ENCODE assay signal across 22 mouse cellular contexts in genomic region chr10:60334583-60334982, GRCm38 (mm10). TPM values are rescaled to one million over a fixed set of nuclear protein-coding genes. Genes with fewer than 3 reads are reported as not detected.
A peak's percentile ranks its signal among the peaks of the same experiment; 100 is the strongest.
DNase-seq lines count a peak whose midpoint lies in the region; ATAC-seq and TF ChIP-seq lines count a peak whose summit lies in the region.
"Had no signal": no experiment of that assay in that cellular context is flagged by ENCODE, and none has a peak within 500 bp of the region (broad histone marks: within the 10 kb centered on the region; RNA-seq: fewer than 3 reads in every experiment).

No protein-coding gene starts in this region.

- no peak overlapping the region for H3K27ac ChIP-seq in liver, embryonic 11.5 days (ENCODE audit: low read depth, low read length)
- H3K27ac ChIP-seq in intestine, postnatal 0 days (ENCODE audit: low read depth, low read length): no peak overlapping the region; the same call in 1 of the 2 replicates
- H3K27ac ChIP-seq in stomach, embryonic 15.5 days: no peak overlapping the region
- H3K27ac ChIP-seq: embryonic facial prominence, embryonic 12.5 days; heart, adult 2 months; heart, embryonic 15.5 days; hindbrain, embryonic 13.5 days had no signal

- H3K9me3 ChIP-seq in liver, embryonic 11.5 days (ENCODE audit: control insufficient read depth, low read length): no peaks in the 10 kb centered on the region
- no peaks in the 10 kb centered on the region for H3K9me3 ChIP-seq in intestine, postnatal 0 days (ENCODE audit: control insufficient read depth)
- no peaks in the 10 kb centered on the region for H3K9me3 ChIP-seq in stomach, embryonic 15.5 days
- H3K9me3 ChIP-seq: embryonic facial prominence, embryonic 12.5 days; G1E; heart, embryonic 15.5 days; hindbrain, embryonic 13.5 days had no signal

- H3K27me3 ChIP-seq in liver, embryonic 11.5 days (replicated peaks; ENCODE audit: control insufficient read depth, insufficient read depth, low read length): no peaks in the 10 kb centered on the region
- H3K27me3 ChIP-seq in intestine, postnatal 0 days (replicated peaks; ENCODE audit: control insufficient read depth, insufficient read depth, low read length): no peaks in the 10 kb centered on the region
- H3K27me3 ChIP-seq in stomach, embryonic 15.5 days (replicated peaks): no peaks in the 10 kb centered on the region
- H3K27me3 ChIP-seq: embryonic facial prominence, embryonic 12.5 days; hindbrain, embryonic 13.5 days had no signal

- H3K4me2 ChIP-seq in liver, embryonic 11.5 days: no peak overlapping the region
- no peak overlapping the region; the same call in 1 of the 2 replicates for H3K4me2 ChIP-seq in intestine, postnatal 0 days (replicated peaks; ENCODE audit: low read depth)
- H3K4me2 ChIP-seq in stomach, embryonic 15.5 days: no peak overlapping the region
- H3K4me2 ChIP-seq: embryonic facial prominence, embryonic 12.5 days; heart, embryonic 11.5 days; heart, embryonic 15.5 days; hindbrain, embryonic 13.5 days had no signal

- WGBS in liver, embryonic 11.5 days: 41% methylated on average over 7 of the region's 7 CpGs
- WGBS in intestine, postnatal 0 days: 42% methylated on average over 7 of the region's 7 CpGs
- 55% methylated on average over 7 of the region's 7 CpGs for WGBS in stomach, embryonic 15.5 days

- H3K4me1 ChIP-seq in liver, embryonic 11.5 days (replicated peaks; ENCODE audit: control insufficient read depth, insufficient read depth, low read length): peaks cover 8% of the 10 kb centered on the region
- no peaks in the 10 kb centered on the region; the same call in 1 of the 2 replicates for H3K4me1 ChIP-seq in intestine, postnatal 0 days (replicated peaks; ENCODE audit: control insufficient read depth, insufficient read depth, low read length)
- peaks cover 7% of the 10 kb centered on the region for H3K4me1 ChIP-seq in stomach, embryonic 15.5 days
- H3K4me1 ChIP-seq: hindbrain, embryonic 13.5 days had no signal

- no peak for DNase-seq in liver, embryonic 11.5 days (ENCODE audit: low spot score)
- no peak for DNase-seq in liver
- DNase-seq in spleen, adult 18-20 months: no peak
- no peak for DNase-seq in spleen, postnatal 4 days (ENCODE audit: low spot score in 2 of 2)
- DNase-seq in spleen, postnatal 36 days (ENCODE audit: low spot score in 2 of 2): no peak
- DNase-seq: adrenal gland, adult 8-10 months; adrenal gland, postnatal 36 days; B cell, adult 2 months; cerebellum, adult 2 months; cerebellum, postnatal 14 days; forebrain, postnatal 0 days; gastrocnemius, postnatal 14 days; heart, adult 2 months; heart, postnatal 14 days had no signal

- no peaks in the 10 kb centered on the region for H3K36me3 ChIP-seq in liver, embryonic 11.5 days (ENCODE audit: control insufficient read depth, insufficient read depth, low read length)
- H3K36me3 ChIP-seq in intestine, postnatal 0 days (ENCODE audit: control insufficient read depth, insufficient read depth): no peaks in the 10 kb centered on the region
- H3K36me3 ChIP-seq in stomach, embryonic 15.5 days: no peaks in the 10 kb centered on the region
- H3K36me3 ChIP-seq: embryonic facial prominence, embryonic 12.5 days; G1E; heart, embryonic 15.5 days; hindbrain, embryonic 13.5 days had no signal

- TF ChIP-seq CTCF in intestine, postnatal 0 days (IDR thresholded peaks at IDR 0.05; ENCODE audit: low read depth): no peak

- no peak overlapping the region for H3K4me3 ChIP-seq in liver, embryonic 11.5 days (ENCODE audit: low read depth, low read length)
- no peak overlapping the region for H3K4me3 ChIP-seq in intestine, postnatal 0 days (ENCODE audit: low read depth, low read length)
- H3K4me3 ChIP-seq in stomach, embryonic 15.5 days (replicated peaks): no peak overlapping the region
- H3K4me3 ChIP-seq: embryonic facial prominence, embryonic 12.5 days; heart, adult 2 months; heart, embryonic 15.5 days; hindbrain, embryonic 13.5 days had no signal

- no peak overlapping the region for H3K9ac ChIP-seq in liver, embryonic 11.5 days (ENCODE audit: low read depth, low read length)
- no peak overlapping the region for H3K9ac ChIP-seq in intestine, postnatal 0 days (ENCODE audit: low read depth, low read length)
- no peak overlapping the region for H3K9ac ChIP-seq in stomach, embryonic 15.5 days
- H3K9ac ChIP-seq: embryonic facial prominence, embryonic 12.5 days; forebrain, postnatal 0 days; heart, embryonic 15.5 days; hindbrain, embryonic 13.5 days had no signal

- 0 out of 2 replicates have a peak, but pooled peaks have one; percentile 49 for ATAC-seq in liver, embryonic 11.5 days (replicated peaks; ENCODE audit: low FRiP score)
- peak; percentile 62; the same call in 1 of the 2 replicates for ATAC-seq in intestine, postnatal 0 days
- ATAC-seq in stomach, embryonic 15.5 days (ENCODE audit: insufficient read depth, low FRiP score, low read depth): peak; percentile 80
- ATAC-seq: CD4-positive, CD25-positive, alpha-beta regulatory T cell, adult 4 months; forebrain, postnatal 0 days had no signal

RNA-seq across cellular contexts. Expression of gene Vsir, which starts 12.1 kb away (rescaled TPM):
- 5.4 and 6.3 TPM in 2 replicates for polyA plus RNA-seq in liver, embryonic 11.5 days (2014; fragmentation: Nextera tagmentation; extraction: Ambion mirVana)
- 9.7 and 11.5 TPM in 2 replicates for polyA plus RNA-seq in intestine, postnatal 0 days (2015; fragmentation: Nextera tagmentation; extraction: Ambion mirVana)
- 7.0 and 7.8 TPM in 2 replicates for polyA plus RNA-seq in stomach, embryonic 15.5 days (2015; fragmentation: Nextera tagmentation; extraction: Ambion mirVana)

RNA-seq across cellular contexts. Expression of gene Psap, which starts 57.2 kb away (rescaled TPM):
- polyA plus RNA-seq in liver, embryonic 11.5 days (2014; fragmentation: Nextera tagmentation; extraction: Ambion mirVana): 57.0 and 59.8 TPM in 2 replicates
- 135 and 137 TPM in 2 replicates for polyA plus RNA-seq in intestine, postnatal 0 days (2015; fragmentation: Nextera tagmentation; extraction: Ambion mirVana)
- 142 and 155 TPM in 2 replicates for polyA plus RNA-seq in stomach, embryonic 15.5 days (2015; fragmentation: Nextera tagmentation; extraction: Ambion mirVana)
